Comparison of ENCODE assay signal across 11 mouse cellular contexts in genomic region chr17:10769873-10770272, GRCm38 (mm10).
DNase-seq lines count a peak whose midpoint lies in the region; ATAC-seq and TF ChIP-seq lines count a peak whose summit lies in the region.
"Had no signal": no experiment of that assay in that cellular context is flagged by ENCODE, and none has a peak within 500 bp of the region (broad histone marks: within the 10 kb centered on the region; RNA-seq: fewer than 3 reads in every experiment).

No protein-coding gene starts in this region.

- intact Hi-C loops in gastrocnemius, adult 2 months (cut with DNase I) = no loop called here

- H3K27ac ChIP-seq in gastrocnemius, adult 2 months = peak overlapping the region; percentile 46; the same call in 1 of the 2 replicates
- H3K27ac ChIP-seq: heart, embryonic 13.5 days; liver, embryonic 15.5 days had no signal

- no peak for TF ChIP-seq CTCF in gastrocnemius, adult 2 months (IDR thresholded peaks at IDR 0.05)

- DNase-seq in gastrocnemius, adult 2 months = peak; percentile 20
- DNase-seq in gastrocnemius, adult 8-10 months (ENCODE audit: low spot score in 2 of 2) = no peak
- peak; percentile 91 for DNase-seq in brain, adult 2 months (ENCODE audit: low read depth, low spot score)
- peak; percentile 9 to 31 for DNase-seq in cerebellum, postnatal 36 days
- DNase-seq in layer of hippocampus, postnatal 25 days (ENCODE audit: extremely low spot score in 1 of 2, low spot score in 1 of 2) = peak; percentile 24 to 28
- DNase-seq in MN1 (ENCODE audit: low spot score) = no peak
- DNase-seq: kidney, postnatal 10 days had no signal

- no peak overlapping the region for H3K4me3 ChIP-seq in gastrocnemius, adult 2 months
- H3K4me3 ChIP-seq: heart, embryonic 13.5 days; liver, embryonic 15.5 days had no signal

- ATAC-seq in activated CD4-positive, CD25-positive, alpha-beta regulatory T cell, adult 4 months = no peak
- ATAC-seq in monocyte, adult 5-6 weeks (replicated peaks; ENCODE audit: insufficient number of reproducible peaks, low FRiP score, low TSS enrichment, poor library complexity, severe bottlenecking) = no peak

Comparison
In these comparisons a context has a peak if more than half of its experiments do, and no peak if none do; other contexts are left out.
1. DNase-seq: peak in gastrocnemius, adult 2 months (single experiment), brain, adult 2 months (single experiment), cerebellum, postnatal 36 days (2 of 2) and layer of hippocampus, postnatal 25 days (2 of 2); none in gastrocnemius, adult 8-10 months (0 of 2) and MN1 (single experiment).